Mouse (Mus musculus): ENCODE data around the gene 1700001C02Rik. TPM values are rescaled to one million over a fixed set of nuclear protein-coding genes. Genes with fewer than 3 reads are reported as not detected.

The 1700001C02Rik gene
- polyA plus RNA-seq, 1 experiment from 2014 or later, result 7.9 TPM

DNA sequence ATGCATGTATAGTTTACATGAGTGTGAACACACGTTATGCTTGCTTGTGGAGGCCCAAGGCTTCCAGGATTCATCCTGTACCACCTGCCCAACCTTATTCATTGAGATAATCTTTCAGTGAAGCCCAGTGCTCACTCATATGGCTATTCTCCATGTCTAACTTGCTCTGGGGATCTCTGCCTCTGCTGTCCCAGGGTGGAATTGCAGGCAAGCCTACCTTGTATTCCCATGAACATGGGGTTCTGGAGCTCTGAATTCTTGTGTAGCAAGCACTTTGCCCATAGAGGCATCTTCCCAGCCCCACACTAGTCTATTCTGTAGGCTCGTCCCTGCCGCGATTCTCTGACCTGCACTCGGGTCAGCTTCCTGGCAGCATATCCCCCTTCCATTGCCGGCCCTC, 9.8 kb upstream of the 1700001C02Rik start:
- 33% methylated on average over 6 of the region's 6 CpGs for WGBS
- Histone ChIP-seq H3K36me3 (ENCODE audit: control insufficient read depth, insufficient read depth, low read length) (no peaks in the 10 kb centered on the region), H3K27me3 (ENCODE audit: control insufficient read depth, insufficient read depth, low read depth, low read length) (no peaks in the 10 kb centered on the region), H3K9ac (ENCODE audit: low read length) (no peak overlapping the region), H3K4me2 (ENCODE audit: low read depth, low read length) (no peak overlapping the region), H3K27ac (ENCODE audit: low read length) (no peak overlapping the region), H3K4me1 (replicated peaks; ENCODE audit: control insufficient read depth, insufficient read depth, low read length) (no peaks in the 10 kb centered on the region), H3K4me3 (ENCODE audit: low read length) (no peak overlapping the region), H3K9me3 (ENCODE audit: control insufficient read depth, low read length) (no peaks in the 10 kb centered on the region)
- no peak for ATAC-seq (ENCODE audit: low read depth)

DNA sequence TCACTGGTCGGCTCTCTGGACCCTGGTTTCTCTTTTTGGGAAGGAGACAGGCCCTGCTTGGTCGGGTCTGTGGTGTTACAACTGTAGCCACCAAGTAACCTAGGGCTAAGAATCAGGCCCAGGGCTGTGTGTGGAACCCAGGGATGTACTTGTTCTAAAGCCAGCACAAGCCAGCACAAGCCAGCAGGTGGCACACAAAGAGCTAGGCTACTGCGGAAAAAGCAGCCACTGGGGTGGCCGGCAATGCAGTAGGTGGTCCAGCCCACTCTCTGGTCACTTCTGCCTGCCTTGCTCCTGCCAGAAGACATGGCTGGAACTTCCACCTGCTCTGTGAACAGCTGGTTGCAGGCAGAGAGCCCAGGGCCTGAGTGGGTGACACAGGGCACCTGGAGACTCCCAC, 5.7 kb upstream of the 1700001C02Rik start:
- H3K27ac ChIP-seq (ENCODE audit: low read length), result no peak overlapping the region
- peaks cover 8% of the 10 kb centered on the region; the same call in 1 of the 2 replicates for H3K4me1 ChIP-seq (replicated peaks; ENCODE audit: control insufficient read depth, insufficient read depth, low read length)
- H3K4me3 ChIP-seq (ENCODE audit: low read length), result no peak overlapping the region
- no peak overlapping the region for H3K4me2 ChIP-seq (ENCODE audit: low read depth, low read length)
- ATAC-seq (ENCODE audit: low read depth), result no peak
- WGBS, result 28% methylated on average over 4 of the region's 4 CpGs
- no peaks in the 10 kb centered on the region for H3K9me3 ChIP-seq (ENCODE audit: control insufficient read depth, low read length)
- H3K27me3 ChIP-seq (ENCODE audit: control insufficient read depth, insufficient read depth, low read depth, low read length), result peaks cover 4% of the 10 kb centered on the region; the same call in 1 of the 2 replicates
- H3K9ac ChIP-seq (ENCODE audit: low read length), result no peak overlapping the region
- no peaks in the 10 kb centered on the region for H3K36me3 ChIP-seq (ENCODE audit: control insufficient read depth, insufficient read depth, low read length)

DNA sequence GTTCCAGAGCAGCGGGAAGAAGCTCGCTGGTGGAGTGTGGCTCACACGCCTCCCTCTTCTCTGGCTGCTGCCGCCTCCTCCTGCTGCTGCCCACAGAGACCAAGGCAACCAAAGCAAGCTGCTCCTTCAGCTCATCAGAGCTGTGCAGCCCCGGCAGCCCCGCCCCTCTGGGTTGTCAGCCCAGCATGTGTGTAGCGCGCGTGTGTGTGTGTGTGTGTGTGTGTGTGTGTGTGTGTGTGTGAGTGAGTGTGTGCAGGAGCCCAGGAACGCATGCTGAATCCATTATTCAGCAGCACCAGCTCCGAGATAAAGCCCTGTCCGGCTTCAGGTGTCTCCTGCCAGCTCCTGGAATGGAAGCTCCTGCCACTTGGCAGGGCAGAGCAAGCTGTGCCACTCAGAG, 4.0 kb upstream of the 1700001C02Rik start, which contains the start of gene Otof:
Gene Otof (minus strand): TSS at position 112 of the 400 bp plus-strand sequence.
- Histone ChIP-seq H3K4me1 (replicated peaks; ENCODE audit: control insufficient read depth, insufficient read depth, low read length) (peaks cover 12% of the 10 kb centered on the region; the same call in 1 of the 2 replicates), H3K27ac (ENCODE audit: low read length) (no peak within 1 kb of the TSS), H3K9ac (ENCODE audit: low read length) (no peak within 1 kb of the TSS), H3K36me3 (ENCODE audit: control insufficient read depth, insufficient read depth, low read length) (no peaks in the 10 kb centered on the region), H3K4me3 (ENCODE audit: low read length) (no peak within 1 kb of the TSS), H3K27me3 (ENCODE audit: control insufficient read depth, insufficient read depth, low read depth, low read length) (peaks cover 8% of the 10 kb centered on the region), H3K9me3 (ENCODE audit: control insufficient read depth, low read length) (no peaks in the 10 kb centered on the region), H3K4me2 (ENCODE audit: low read depth, low read length) (peak within 1 kb of the TSS; percentile 21; the same call in 1 of the 2 replicates)
- 6% methylated on average over 11 of the region's 12 CpGs for WGBS
- peak; percentile 78 for ATAC-seq (ENCODE audit: low read depth)

DNA sequence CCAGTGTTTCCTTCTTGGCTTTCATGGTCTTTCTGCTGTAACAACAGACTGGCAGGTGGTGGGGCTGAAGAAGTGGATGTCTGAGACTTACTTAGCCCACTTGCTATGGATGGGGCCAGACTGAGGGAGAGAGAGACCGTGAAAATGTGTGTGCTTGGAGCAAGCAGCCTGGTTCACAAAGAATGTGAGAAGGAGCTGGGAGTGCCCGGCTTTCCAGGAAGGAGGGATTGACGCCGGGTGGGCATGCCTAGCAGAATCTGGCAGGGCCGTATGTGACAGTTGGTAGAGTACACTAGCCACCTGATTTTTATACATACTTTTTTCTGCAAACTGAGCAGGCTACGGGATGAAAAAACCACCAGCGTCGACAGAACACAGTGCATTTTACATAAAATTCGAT, 468 bp downstream of the 1700001C02Rik start:
- peak; percentile 35; the same call in 1 of the 2 replicates for ATAC-seq (ENCODE audit: low read depth)
- Histone ChIP-seq H3K9me3 (ENCODE audit: control insufficient read depth, low read length) (no peaks in the 10 kb centered on the region), H3K4me1 (replicated peaks; ENCODE audit: control insufficient read depth, insufficient read depth, low read length) (peaks cover 12% of the 10 kb centered on the region; the same call in 1 of the 2 replicates), H3K4me2 (ENCODE audit: low read depth, low read length) (peak overlapping the region; percentile 62), H3K27me3 (ENCODE audit: control insufficient read depth, insufficient read depth, low read depth, low read length) (peaks cover 8% of the 10 kb centered on the region), H3K36me3 (ENCODE audit: control insufficient read depth, insufficient read depth, low read length) (no peaks in the 10 kb centered on the region), H3K27ac (ENCODE audit: low read length) (no peak overlapping the region), H3K4me3 (ENCODE audit: low read length) (peak overlapping the region; percentile 43), H3K9ac (ENCODE audit: low read length) (peak overlapping the region; percentile 51; the same call in 1 of the 2 replicates)
- WGBS, result 30% methylated on average over 9 of the region's 9 CpGs

DNA sequence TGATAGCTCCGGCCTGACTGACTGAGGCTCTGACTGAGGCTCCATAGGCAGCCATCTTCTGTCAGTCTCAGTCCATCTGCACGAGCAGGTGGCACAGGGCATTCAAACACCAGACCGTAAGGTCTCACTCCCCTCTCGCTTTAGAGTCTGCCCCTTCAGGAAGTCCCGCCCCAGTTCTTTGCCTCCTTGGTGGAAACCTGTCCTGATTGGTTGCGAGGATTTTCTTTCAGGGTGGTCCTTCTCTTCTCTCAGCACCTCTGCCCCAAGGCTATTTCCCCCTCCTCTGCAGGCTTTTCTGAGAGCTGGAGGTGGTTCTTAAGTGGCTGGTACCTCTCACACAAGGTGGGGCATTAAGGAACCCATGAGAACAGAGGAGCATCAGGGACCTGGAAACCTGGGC, 4.6 kb downstream of the 1700001C02Rik start:
- 52% methylated on average over 6 of the region's 6 CpGs for WGBS

DNA sequence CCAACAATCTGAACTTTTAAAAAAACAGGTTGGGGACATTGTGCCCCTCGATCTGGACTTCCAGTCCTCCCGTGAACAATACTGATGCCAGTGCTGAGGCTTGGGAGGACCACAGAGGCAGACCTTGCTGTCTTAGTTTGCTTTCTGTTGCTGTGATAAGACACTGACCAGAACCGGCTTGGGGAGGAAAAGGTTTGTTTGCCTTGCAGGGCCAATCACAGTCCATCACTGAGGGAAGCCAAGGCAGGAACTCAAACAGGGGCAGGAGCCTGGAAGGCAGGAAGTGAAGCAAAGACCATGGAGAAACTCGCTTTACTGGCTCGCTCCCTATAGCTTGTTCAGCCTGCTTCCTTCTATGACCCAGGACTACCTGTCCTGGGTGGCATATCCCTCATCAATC, 6.3 kb downstream of the 1700001C02Rik start:
- Histone ChIP-seq H3K36me3 (ENCODE audit: control insufficient read depth, insufficient read depth, low read length) (no peaks in the 10 kb centered on the region), H3K4me1 (replicated peaks; ENCODE audit: control insufficient read depth, insufficient read depth, low read length) (no peaks in the 10 kb centered on the region), H3K4me3 (ENCODE audit: low read length) (no peak overlapping the region), H3K9ac (ENCODE audit: low read length) (no peak overlapping the region), H3K4me2 (ENCODE audit: low read depth, low read length) (no peak overlapping the region), H3K27ac (ENCODE audit: low read length) (no peak overlapping the region), H3K27me3 (ENCODE audit: control insufficient read depth, insufficient read depth, low read depth, low read length) (no peaks in the 10 kb centered on the region), H3K9me3 (ENCODE audit: control insufficient read depth, low read length) (no peaks in the 10 kb centered on the region)
- 43% methylated on average over 5 of the region's 5 CpGs for WGBS
- ATAC-seq (ENCODE audit: low read depth), result no peak

More for the DNA sequence above, 4.6 kb downstream of the 1700001C02Rik start:
- H3K36me3 ChIP-seq (ENCODE audit: control insufficient read depth, insufficient read depth, low read length), result no peaks in the 10 kb centered on the region
- H3K27ac ChIP-seq (ENCODE audit: low read length), result no peak overlapping the region
- peaks cover 3% of the 10 kb centered on the region for H3K27me3 ChIP-seq (ENCODE audit: control insufficient read depth, insufficient read depth, low read depth, low read length)
- no peak overlapping the region for H3K4me3 ChIP-seq (ENCODE audit: low read length)
- H3K9me3 ChIP-seq (ENCODE audit: control insufficient read depth, low read length), result no peaks in the 10 kb centered on the region
- no peak overlapping the region for H3K9ac ChIP-seq (ENCODE audit: low read length)
- peaks cover 4% of the 10 kb centered on the region; the same call in 1 of the 2 replicates for H3K4me1 ChIP-seq (replicated peaks; ENCODE audit: control insufficient read depth, insufficient read depth, low read length)
- no peak for ATAC-seq (ENCODE audit: low read depth)
- no peak overlapping the region for H3K4me2 ChIP-seq (ENCODE audit: low read depth, low read length)

DNA sequence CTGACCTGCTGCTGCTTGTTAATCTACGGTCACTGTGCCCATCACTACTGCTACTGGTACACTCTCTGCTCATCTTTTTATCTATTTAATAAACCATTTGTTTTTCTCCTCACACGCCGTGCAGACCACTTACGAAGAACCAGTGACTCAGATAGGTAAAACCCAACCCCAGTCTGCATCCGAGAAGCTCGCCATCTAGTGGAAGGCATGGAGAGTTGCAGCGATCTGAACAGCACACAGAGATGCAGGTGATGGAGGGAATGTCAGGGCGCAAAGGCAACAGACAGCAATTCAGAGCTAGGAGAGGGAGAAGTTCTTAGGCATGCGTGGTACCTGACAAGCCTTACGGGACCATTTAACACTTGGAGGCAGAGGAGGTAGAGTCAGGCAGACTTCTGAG, 10.7 kb downstream of the 1700001C02Rik start:
- no peak overlapping the region for H3K4me3 ChIP-seq (ENCODE audit: low read length)
- no peak overlapping the region for H3K27ac ChIP-seq (ENCODE audit: low read length)
- WGBS, result 36% methylated on average over 10 of the region's 10 CpGs
- peak; percentile 36; the same call in 1 of the 2 replicates for ATAC-seq (ENCODE audit: low read depth)
- no peaks in the 10 kb centered on the region for H3K9me3 ChIP-seq (ENCODE audit: control insufficient read depth, low read length)
- H3K27me3 ChIP-seq (ENCODE audit: control insufficient read depth, insufficient read depth, low read depth, low read length), result no peaks in the 10 kb centered on the region
- H3K9ac ChIP-seq (ENCODE audit: low read length), result no peak overlapping the region
- no peak overlapping the region for H3K4me2 ChIP-seq (ENCODE audit: low read depth, low read length)
- H3K4me1 ChIP-seq (replicated peaks; ENCODE audit: control insufficient read depth, insufficient read depth, low read length), result no peaks in the 10 kb centered on the region
- H3K36me3 ChIP-seq (ENCODE audit: control insufficient read depth, insufficient read depth, low read length), result no peaks in the 10 kb centered on the region

DNA sequence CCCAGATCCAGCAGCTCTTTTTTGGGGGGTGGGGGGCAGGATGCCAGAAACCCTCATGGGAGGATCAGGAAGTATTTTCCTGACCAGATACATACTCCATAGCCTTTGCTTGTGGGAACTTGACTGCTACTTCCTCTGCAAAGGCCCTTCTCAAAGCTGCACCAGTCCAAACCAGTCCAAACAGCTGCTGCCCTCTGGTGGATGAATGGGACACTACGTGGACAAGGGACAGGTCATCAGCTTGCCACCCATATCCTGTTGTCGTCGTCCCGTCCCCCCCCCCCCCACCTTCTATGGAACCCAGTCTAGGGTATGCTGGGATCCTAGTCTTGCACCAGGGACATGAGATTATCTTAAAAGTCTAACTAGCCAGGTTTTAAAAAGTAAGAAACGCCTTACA, 16.5 kb downstream of the 1700001C02Rik start:
- Histone ChIP-seq H3K9me3 (ENCODE audit: control insufficient read depth, low read length) (no peaks in the 10 kb centered on the region), H3K4me2 (ENCODE audit: low read depth, low read length) (no peak overlapping the region), H3K27ac (ENCODE audit: low read length) (no peak overlapping the region), H3K9ac (ENCODE audit: low read length) (no peak overlapping the region), H3K4me3 (ENCODE audit: low read length) (no peak overlapping the region), H3K36me3 (ENCODE audit: control insufficient read depth, insufficient read depth, low read length) (no peaks in the 10 kb centered on the region), H3K27me3 (ENCODE audit: control insufficient read depth, insufficient read depth, low read depth, low read length) (no peaks in the 10 kb centered on the region), H3K4me1 (replicated peaks; ENCODE audit: control insufficient read depth, insufficient read depth, low read length) (peaks cover 6% of the 10 kb centered on the region)
- WGBS, result 18% methylated on average over 5 of the region's 5 CpGs
- ATAC-seq (ENCODE audit: low read depth), result peak; percentile 75

DNA sequence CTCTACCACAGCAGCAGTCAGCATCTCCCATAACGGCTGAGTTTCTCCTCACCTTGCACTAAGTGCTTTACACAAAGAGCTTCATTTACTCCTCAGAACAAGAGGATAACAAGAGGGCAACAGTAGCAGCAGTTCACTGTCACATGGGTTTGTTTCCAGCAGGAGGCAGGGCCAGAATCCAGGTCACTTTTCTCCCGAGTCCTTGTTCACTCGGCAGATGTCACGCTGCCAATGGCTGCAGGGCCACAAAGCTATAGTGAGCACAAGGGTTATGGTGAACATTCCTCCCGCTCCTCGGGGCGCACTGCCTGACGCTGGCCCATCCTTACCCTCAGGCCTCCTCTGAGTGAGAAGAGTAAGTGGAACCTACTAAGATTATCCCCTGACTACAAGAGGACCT, 17.7 kb downstream of the 1700001C02Rik start:
- H3K4me2 ChIP-seq (ENCODE audit: low read depth, low read length), result no peak overlapping the region
- H3K9me3 ChIP-seq (ENCODE audit: control insufficient read depth, low read length), result no peaks in the 10 kb centered on the region
- no peak overlapping the region for H3K4me3 ChIP-seq (ENCODE audit: low read length)
- peaks cover 6% of the 10 kb centered on the region for H3K4me1 ChIP-seq (replicated peaks; ENCODE audit: control insufficient read depth, insufficient read depth, low read length)
- ATAC-seq (ENCODE audit: low read depth), result no peak
- no peak overlapping the region for H3K27ac ChIP-seq (ENCODE audit: low read length)
- H3K27me3 ChIP-seq (ENCODE audit: control insufficient read depth, insufficient read depth, low read depth, low read length), result no peaks in the 10 kb centered on the region
- no peaks in the 10 kb centered on the region for H3K36me3 ChIP-seq (ENCODE audit: control insufficient read depth, insufficient read depth, low read length)
- WGBS, result 75% methylated on average over 8 of the region's 8 CpGs
- no peak overlapping the region for H3K9ac ChIP-seq (ENCODE audit: low read length)

DNA sequence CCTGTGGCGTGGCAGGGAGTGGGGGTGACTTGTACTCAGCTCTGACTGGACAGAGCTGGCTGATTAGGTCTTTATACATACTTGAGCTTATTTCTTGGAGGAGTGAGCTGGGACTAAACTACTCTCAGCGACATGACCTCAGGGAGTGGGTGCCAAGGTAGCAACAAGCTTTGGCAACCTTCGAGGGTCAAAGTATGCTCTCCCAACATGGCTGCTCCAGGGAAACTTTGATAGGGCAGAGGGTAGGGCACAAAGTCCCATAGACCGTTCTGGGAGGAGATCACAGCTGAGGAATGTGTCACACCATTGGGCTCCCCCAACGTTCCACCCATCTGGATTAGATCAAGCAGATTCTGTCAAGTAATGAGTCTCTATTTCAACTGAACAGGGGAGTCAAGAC, 18.7 kb downstream of the 1700001C02Rik start:
- Histone ChIP-seq H3K27me3 (ENCODE audit: control insufficient read depth, insufficient read depth, low read depth, low read length) (no peaks in the 10 kb centered on the region), H3K4me2 (ENCODE audit: low read depth, low read length) (no peak overlapping the region), H3K9me3 (ENCODE audit: control insufficient read depth, low read length) (no peaks in the 10 kb centered on the region), H3K36me3 (ENCODE audit: control insufficient read depth, insufficient read depth, low read length) (no peaks in the 10 kb centered on the region), H3K9ac (ENCODE audit: low read length) (no peak overlapping the region), H3K4me3 (ENCODE audit: low read length) (no peak overlapping the region), H3K4me1 (replicated peaks; ENCODE audit: control insufficient read depth, insufficient read depth, low read length) (peaks cover 6% of the 10 kb centered on the region), H3K27ac (ENCODE audit: low read length) (no peak overlapping the region)
- 73% methylated on average over 5 of the region's 5 CpGs for WGBS
- no peak for ATAC-seq (ENCODE audit: low read depth)

Measured in lung, embryonic 16.5 days (tissue).